Mouse (Mus musculus) heart, embryonic 10.5 days (tissue): ENCODE results near the gene Mta1. TPM values are rescaled to one million over a fixed set of nuclear protein-coding genes. Genes with fewer than 3 reads are reported as not detected.
A peak's percentile ranks its signal among the peaks of the same experiment; 100 is the strongest.

Source experiments
- DNase-seq: peaks from one replicate; pipeline ENCODE4 v3.0.0-alpha.2; 2017; ENCODE audit warnings: low spot score
- H3K27ac ChIP-seq: fragments of 300-500 bp; sonication (generic); 2 replicates; pipeline ENCODE4 v1.5.1; 2016; ENCODE audit warnings: mild to moderate bottlenecking
- H3K27me3 ChIP-seq: fragments of 300-500 bp; sonication (generic); 2 replicates; pipeline ENCODE4 v1.6.1; 2016; ENCODE audit warnings: mild to moderate bottlenecking; ENCODE audit not compliant: poor library complexity, insufficient read depth, severe bottlenecking
- H3K36me3 ChIP-seq: fragments of 300-500 bp; sonication (generic); 2 replicates; pipeline ENCODE4 v1.6.1; 2016; ENCODE audit warnings: mild to moderate bottlenecking, moderate library complexity
- H3K4me1 ChIP-seq: fragments of 300-500 bp; sonication (generic); 2 replicates; pipeline ENCODE4 v1.6.1; 2016; ENCODE audit warnings: mild to moderate bottlenecking
- H3K4me3 ChIP-seq: fragments of 300-500 bp; sonication (generic); 2 replicates; pipeline ENCODE4 v1.5.1; 2016; ENCODE audit warnings: mild to moderate bottlenecking, moderate library complexity
- H3K9me3 ChIP-seq: fragments of 300-500 bp; sonication (generic); 2 replicates; pipeline ENCODE4 v1.6.1; 2016; ENCODE audit warnings: mild to moderate bottlenecking, moderate library complexity
- WGBS: fragments of 180-500 bp; shearing (Covaris S2); methylation state at CpG from one replicate; pipeline ENCODE4 v1.1.7; 2016; 5-methylcytosine and 5-hydroxymethylcytosine counted together
- polyA plus RNA-seq: library from polyadenylated mRNA; unstranded; fragments of >200 nt; fragmentation: Nextera tagmentation; extraction: Ambion mirVana; gene quantifications from 2 replicates; pipeline ENCODE4 v1.2.1, GENCODE M21; 2016

The Mta1 gene
- polyA plus RNA-seq, 1 experiment from 2014 or later, result 17.5 TPM

DNA sequence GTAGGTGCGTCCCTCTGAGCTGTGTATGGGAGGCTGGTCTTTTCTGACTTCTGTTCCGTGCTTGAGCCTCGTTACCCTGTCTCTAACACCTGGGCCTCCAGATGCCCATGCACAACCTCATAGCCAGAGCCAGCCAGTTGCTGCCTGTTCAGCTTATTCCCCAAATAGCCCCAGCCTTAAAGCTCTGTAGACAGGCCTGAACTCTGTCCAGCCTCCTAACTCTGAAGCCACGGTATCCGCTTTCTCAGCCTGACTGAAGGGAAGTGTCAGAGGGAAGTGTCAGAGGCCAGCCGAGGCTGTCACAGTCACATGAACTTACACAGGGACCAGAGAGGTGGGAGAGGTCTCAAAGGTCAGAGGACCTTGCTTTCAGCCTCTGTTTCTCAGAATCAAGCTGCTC, 26.6 kb downstream of the Mta1 start:
- WGBS, result 61% methylated on average over 6 of the region's 6 CpGs
- Histone ChIP-seq H3K27ac (peak overlapping the region; percentile 69), H3K4me1 (peaks cover 12% of the 10 kb centered on the region), H3K27me3 (no peaks in the 10 kb centered on the region), H3K36me3 (peaks cover 100% of the 10 kb centered on the region), H3K4me3 (no peak overlapping the region), H3K9me3 (no peaks in the 10 kb centered on the region)
- no peak for DNase-seq

DNA sequence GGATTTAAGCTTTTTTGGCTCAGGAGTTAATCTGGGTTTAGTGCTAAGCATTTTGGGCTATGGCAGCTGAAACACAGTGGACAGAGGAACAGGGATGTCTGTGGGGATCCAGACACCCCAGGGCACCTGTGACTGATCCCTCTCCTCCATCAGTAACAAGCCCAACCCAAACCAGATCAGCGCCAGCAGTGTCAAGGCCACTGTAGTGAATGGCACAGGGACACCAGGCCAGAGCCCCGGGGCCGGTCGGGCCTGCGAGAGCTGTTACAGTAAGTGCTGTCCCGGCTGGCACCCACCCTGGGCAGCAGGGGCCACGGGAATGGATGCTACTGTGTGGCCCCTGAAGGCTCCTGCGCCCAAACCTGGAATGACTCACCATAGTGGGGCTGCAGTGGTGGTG, 32.7 kb downstream of the Mta1 start:
- H3K27ac ChIP-seq, result no peak overlapping the region
- peaks cover 100% of the 10 kb centered on the region for H3K36me3 ChIP-seq
- H3K9me3 ChIP-seq, result no peaks in the 10 kb centered on the region
- H3K4me3 ChIP-seq, result no peak overlapping the region
- H3K27me3 ChIP-seq, result no peaks in the 10 kb centered on the region
- over 99% methylated on average over 8 of the region's 8 CpGs for WGBS
- no peak for DNase-seq
- peaks cover 39% of the 10 kb centered on the region for H3K4me1 ChIP-seq

DNA sequence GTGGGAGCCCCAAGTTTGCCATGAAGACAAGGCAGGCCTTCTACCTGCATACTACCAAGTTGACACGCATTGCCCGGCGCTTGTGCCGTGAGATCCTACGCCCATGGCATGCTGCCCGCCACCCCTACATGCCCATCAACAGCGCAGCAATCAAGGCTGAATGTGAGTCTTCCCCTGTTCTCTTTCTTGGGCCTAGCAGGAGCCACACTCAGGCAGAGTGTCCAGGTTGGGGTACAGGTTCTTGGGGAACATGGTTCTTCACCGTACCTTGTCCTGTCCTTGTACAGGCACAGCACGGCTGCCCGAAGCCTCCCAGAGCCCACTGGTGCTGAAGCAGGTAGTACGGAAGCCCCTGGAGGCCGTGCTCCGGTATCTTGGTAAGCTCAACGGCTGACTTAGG, 33.5 kb downstream of the Mta1 start:
- Histone ChIP-seq H3K4me3 (no peak overlapping the region), H3K36me3 (peaks cover 100% of the 10 kb centered on the region), H3K4me1 (peaks cover 48% of the 10 kb centered on the region), H3K27ac (peak overlapping the region; percentile 81; the same call in 1 of the 2 replicates), H3K27me3 (no peaks in the 10 kb centered on the region), H3K9me3 (no peaks in the 10 kb centered on the region)
- WGBS, result 94% methylated on average over 14 of the region's 14 CpGs
- no peak for DNase-seq

DNA sequence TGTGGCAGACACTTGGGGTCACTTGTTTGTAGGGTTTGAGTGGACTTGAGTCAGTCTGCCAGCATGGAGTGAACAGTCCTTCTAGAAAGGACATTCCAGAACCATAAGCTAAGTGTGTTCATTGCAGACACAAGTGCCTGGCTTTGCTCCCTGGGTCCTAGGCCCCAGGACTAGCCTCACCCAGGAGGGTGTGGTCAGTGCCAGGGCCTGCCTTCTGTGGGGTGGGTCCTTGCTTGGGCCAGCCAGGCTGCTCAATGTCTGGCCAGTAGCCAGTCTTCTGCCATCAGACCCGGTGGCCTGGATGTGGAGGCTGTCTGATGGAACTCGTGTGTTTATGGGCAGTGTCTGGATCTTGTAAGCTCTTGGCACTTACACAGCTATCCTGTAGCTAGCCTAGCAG, 34.5 kb downstream of the Mta1 start:
- peaks cover 100% of the 10 kb centered on the region for H3K36me3 ChIP-seq
- no peaks in the 10 kb centered on the region for H3K27me3 ChIP-seq
- H3K27ac ChIP-seq, result peak overlapping the region; percentile 81
- peak; percentile 90 for DNase-seq
- peaks cover 57% of the 10 kb centered on the region for H3K4me1 ChIP-seq
- WGBS, result 26% methylated on average over 2 of the region's 2 CpGs
- H3K4me3 ChIP-seq, result peak overlapping the region; percentile 7; the same call in 1 of the 2 replicates
- no peaks in the 10 kb centered on the region for H3K9me3 ChIP-seq

DNA sequence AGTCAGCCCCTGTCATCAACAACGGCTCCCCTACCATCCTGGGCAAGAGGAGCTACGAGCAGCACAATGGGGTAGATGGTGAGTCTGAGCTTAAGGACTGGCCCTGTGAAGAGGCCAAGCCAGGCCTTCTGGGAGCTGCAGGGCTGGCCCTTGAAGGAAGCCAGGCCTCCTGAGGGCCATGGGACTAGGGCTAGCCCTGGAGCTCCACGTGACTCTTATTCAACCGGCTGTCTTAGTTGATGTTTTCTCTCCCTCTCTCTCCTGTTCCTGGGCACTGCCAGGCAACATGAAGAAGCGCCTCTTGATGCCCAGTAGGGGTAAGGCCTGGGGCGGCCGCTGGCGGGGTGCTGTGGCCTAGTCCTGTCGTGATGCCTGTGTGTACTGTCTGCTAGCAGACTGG, 35.2 kb downstream of the Mta1 start:
- H3K4me3 ChIP-seq, result peak overlapping the region; percentile 7
- no peaks in the 10 kb centered on the region for H3K9me3 ChIP-seq
- no peak for DNase-seq
- WGBS, result 80% methylated on average over 9 of the region's 9 CpGs
- H3K27ac ChIP-seq, result peak overlapping the region; percentile 81
- peaks cover 97% of the 10 kb centered on the region for H3K36me3 ChIP-seq
- H3K27me3 ChIP-seq, result no peaks in the 10 kb centered on the region
- peaks cover 64% of the 10 kb centered on the region for H3K4me1 ChIP-seq

DNA sequence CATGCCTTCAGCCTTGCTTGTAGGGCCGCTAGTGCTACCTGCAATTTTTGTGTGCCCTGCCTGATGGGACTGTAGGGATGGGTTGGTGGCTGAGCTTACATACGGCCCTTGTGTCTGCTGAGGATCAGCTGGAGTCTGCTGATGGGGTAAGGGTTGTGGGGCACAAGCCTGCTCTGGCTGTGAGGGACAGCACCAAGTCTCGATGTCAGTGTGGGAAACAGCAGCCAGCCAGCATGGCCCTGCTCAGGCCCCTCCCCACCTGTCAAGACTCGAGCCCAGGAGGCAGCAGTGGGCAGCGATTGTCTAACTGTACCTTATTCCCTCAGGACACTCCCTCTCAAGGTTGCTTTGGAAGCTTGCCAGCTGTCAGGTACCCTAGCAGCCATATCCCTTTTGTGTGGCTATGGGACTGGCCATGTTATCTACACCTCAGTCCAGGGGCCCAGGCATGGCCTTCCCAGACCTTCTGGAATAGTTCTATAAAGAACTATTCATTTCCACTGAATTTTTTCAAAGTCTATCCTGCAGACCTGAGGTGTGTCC, 35.9 kb downstream of the Mta1 start:
- DNase-seq, result no peak
- H3K27ac ChIP-seq, result peak overlapping the region; percentile 81; the same call in 1 of the 2 replicates
- no peaks in the 10 kb centered on the region for H3K27me3 ChIP-seq
- WGBS, result 78% methylated on average over 5 of the region's 5 CpGs
- no peak overlapping the region for H3K4me3 ChIP-seq
- peaks cover 91% of the 10 kb centered on the region for H3K36me3 ChIP-seq
- H3K4me1 ChIP-seq, result peaks cover 71% of the 10 kb centered on the region
- no peaks in the 10 kb centered on the region for H3K9me3 ChIP-seq

DNA sequence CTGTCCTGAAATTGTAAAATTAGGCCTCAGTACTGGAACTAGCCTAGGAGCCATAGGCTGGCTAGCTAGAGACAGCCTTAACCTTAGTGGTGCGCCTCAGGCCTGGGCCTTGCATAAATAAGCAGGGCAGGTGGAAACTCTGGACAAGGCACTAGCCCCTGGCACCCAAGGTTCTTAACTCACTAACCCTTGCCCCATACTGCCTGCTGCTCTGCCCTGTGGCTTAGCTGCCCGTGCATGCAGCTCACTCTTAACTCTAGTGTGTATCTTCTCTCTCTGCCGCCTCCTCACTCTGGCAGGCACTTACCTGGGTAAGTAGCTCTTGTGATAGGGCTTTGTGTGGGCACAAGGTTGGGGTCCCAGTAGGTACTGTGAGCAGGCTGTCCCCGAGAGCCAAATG, 36.4 kb downstream of the Mta1 start:
- Histone ChIP-seq H3K36me3 (peaks cover 85% of the 10 kb centered on the region), H3K4me1 (peaks cover 77% of the 10 kb centered on the region), H3K9me3 (no peaks in the 10 kb centered on the region), H3K27me3 (no peaks in the 10 kb centered on the region), H3K27ac (peak overlapping the region; percentile 85; the same call in 1 of the 2 replicates), H3K4me3 (no peak overlapping the region)
- 79% methylated on average over 4 of the region's 4 CpGs for WGBS
- DNase-seq, result no peak

DNA sequence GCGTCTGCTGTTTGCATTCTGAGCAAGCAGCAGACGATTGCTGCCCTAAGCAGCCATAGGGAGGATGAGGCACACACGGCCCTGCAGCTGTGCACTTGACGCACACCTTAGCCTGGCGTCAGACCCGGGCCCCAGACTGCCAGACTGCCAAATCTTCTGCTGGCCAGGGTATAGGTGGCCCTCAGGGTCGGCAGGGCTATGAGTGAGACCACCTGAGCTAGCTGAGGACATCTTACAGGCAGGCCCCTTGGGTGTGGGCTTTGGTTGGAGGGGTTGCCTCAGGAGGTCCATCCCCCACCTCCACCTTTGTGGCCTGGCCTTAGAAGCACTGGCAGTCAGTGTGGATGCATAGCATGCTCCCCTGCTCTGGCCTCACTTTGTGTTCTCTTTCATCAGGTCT, 37.3 kb downstream of the Mta1 start:
- no peak for DNase-seq
- 84% methylated on average over 7 of the region's 7 CpGs for WGBS
- H3K36me3 ChIP-seq, result peaks cover 76% of the 10 kb centered on the region
- no peaks in the 10 kb centered on the region for H3K27me3 ChIP-seq
- H3K4me1 ChIP-seq, result peaks cover 86% of the 10 kb centered on the region
- H3K27ac ChIP-seq, result peak overlapping the region; percentile 85; the same call in 1 of the 2 replicates
- no peaks in the 10 kb centered on the region for H3K9me3 ChIP-seq
- no peak overlapping the region for H3K4me3 ChIP-seq

DNA sequence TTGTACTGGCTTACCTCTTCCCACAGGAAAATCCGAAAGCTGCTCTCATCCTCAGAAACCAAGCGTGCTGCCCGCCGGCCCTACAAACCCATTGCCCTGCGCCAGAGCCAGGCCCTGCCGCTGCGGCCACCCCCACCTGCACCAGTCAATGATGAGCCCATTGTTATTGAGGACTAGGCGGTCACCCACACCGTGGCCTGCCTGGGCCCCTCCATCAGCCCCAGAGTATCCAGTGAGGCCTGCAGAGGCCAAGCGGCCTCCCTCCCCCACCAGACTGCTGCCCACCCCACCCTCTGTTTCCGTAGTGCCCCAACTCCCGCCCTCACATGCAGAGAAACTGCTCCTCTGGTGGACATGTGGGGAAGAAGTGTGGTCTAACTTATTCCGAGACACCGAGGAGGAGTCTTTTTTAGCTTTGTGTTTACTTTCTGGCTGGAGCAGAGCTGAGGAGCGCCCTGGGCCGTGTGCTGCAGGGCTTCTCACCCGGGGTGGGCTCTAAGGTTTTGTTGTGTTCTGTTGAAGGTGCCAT, 38.5 kb downstream of the Mta1 start:
- Histone ChIP-seq H3K27ac (peak overlapping the region; percentile 85), H3K4me1 (peaks cover 88% of the 10 kb centered on the region), H3K4me3 (no peak overlapping the region), H3K36me3 (peaks cover 64% of the 10 kb centered on the region), H3K27me3 (no peaks in the 10 kb centered on the region), H3K9me3 (no peaks in the 10 kb centered on the region)
- no peak for DNase-seq
- 72% methylated on average over 17 of the region's 17 CpGs for WGBS

DNA sequence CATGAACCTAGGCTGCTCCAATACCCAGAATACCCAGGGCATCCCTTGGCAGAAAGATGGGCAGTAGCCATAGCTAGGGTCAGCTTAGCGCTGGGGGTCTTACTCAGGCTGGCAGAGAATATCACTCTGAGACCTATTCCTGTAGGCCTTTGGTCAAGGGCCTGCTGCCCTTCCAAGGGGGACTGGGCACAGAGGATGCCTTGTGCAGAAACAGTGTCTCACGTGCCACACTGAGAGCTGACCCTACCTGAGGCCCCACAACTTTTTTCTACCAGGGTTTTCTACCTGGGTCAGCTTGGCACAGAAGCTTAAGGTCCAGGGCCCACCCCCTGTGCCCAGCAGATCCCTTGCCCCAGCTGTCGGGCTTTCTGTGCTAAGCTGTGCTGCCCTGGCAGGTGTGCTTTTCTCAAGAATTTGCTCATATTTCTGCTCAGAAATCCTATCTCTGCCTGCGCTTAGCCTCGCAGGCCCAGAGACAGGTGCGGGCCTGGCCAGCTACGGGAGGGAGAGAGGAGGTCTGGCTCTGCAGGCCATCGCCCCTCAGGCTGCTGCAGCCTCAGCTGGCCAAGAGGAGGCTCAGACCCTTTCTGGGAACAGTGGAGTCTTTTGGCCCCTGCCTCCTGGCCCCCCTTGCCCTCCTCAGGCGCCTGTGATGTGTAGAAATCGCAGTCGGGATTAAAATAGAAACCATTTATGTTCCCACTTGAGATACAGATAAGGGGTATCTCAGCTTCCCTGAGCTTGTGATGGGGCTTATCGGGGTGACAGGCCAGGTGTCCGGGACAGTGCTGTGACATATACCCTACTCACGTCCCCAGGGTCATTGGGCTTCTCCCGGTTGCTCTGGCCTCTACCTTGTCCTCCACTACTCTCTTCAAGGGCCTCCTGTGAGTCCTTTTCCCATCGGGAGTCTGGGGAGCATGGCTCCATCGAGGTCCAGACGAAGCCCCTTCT, 39.5 kb downstream of the Mta1 start:
- Histone ChIP-seq H3K27me3 (no peaks in the 10 kb centered on the region), H3K36me3 (peaks cover 57% of the 10 kb centered on the region), H3K4me3 (no peak overlapping the region), H3K27ac (peak overlapping the region; percentile 91), H3K9me3 (no peaks in the 10 kb centered on the region), H3K4me1 (peaks cover 90% of the 10 kb centered on the region)
- no peak for DNase-seq
- 59% methylated on average over 18 of the region's 18 CpGs for WGBS

DNA sequence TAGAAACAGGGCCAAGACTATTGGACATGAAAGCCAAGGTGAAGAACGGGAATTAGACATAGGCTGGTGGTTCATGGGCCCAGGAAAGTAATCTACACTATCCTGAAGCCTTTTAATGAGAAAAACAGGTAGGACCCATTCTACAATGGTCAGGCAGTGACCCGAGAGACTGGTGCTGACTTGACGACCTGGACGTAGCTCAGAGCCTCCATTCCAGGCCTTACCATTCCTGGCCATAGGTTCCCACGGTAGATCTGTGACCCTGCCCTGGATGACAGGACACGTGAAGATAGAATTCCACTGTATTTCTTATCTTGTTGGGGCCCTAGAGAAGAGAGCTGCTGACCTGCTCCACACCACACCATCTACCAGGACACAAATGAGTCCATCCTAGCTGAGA, 40.2 kb downstream of the Mta1 start:
- no peak for DNase-seq
- Histone ChIP-seq H3K4me3 (0 out of 2 replicates have a peak overlapping the region, but pooled peaks have one; percentile 82), H3K9me3 (no peaks in the 10 kb centered on the region), H3K27ac (peak overlapping the region; percentile 91), H3K27me3 (no peaks in the 10 kb centered on the region), H3K4me1 (peaks cover 90% of the 10 kb centered on the region), H3K36me3 (peaks cover 55% of the 10 kb centered on the region)
- WGBS, result 46% methylated on average over 6 of the region's 6 CpGs

DNA sequence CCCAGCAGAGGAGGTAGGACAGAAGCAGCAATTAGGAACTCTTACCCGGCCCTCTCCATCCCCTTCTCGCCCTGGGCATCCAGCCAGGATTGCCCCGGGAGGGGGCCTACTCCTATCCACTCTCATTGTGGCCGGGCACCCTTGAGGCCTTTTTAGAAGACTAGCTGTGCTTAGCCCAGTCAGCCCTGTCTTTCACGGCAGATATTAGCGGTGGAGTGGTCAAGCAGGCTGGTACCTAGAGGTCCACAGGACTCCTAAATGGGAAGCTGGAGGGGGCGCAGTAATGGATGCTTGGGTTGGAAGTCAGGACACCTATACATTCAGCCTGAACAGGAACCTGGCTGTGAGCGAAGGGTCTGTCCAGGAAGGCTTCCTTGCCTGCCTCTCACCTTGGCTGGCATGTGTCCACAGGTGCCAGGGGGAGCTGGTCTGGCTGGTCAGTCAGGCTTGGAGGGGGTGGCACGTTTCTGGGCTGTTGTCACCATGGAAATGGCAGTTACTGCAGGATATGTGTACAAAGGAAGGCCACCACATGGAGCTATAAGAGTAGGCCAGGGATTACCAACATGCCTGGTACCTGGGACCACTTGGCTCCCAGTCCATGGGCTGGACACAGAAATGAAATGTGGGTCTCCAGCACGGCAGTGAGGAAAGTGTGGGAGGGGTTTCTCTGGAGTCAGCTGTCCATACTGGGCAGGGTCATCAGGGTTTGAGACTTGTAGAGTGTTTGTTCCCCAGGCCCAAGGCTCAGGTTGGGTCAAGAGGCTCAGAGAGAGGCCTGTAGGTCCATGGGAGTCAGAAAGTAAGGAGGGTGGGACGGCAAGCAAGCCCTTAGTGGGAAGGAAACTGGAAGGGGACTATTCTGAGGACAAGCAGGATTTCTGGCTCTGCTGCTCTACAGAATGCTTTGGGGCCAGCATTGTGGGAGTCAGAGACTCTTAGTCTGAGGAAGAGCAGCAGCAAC, 41.1 kb downstream of the Mta1 start:
- Histone ChIP-seq H3K27ac (peak overlapping the region; percentile 91), H3K36me3 (peaks cover 55% of the 10 kb centered on the region), H3K4me1 (peaks cover 90% of the 10 kb centered on the region), H3K4me3 (peak overlapping the region; percentile 82), H3K9me3 (no peaks in the 10 kb centered on the region), H3K27me3 (no peaks in the 10 kb centered on the region)
- DNase-seq, result no peak
- 42% methylated on average over 11 of the region's 11 CpGs for WGBS
